Mouse (Mus musculus) cerebellum, adult 2 months (tissue): ENCODE results near the gene Bsdc1.

Experiments used
- CTCF ChIP-seq: fragments of 200-500 bp; IDR thresholded peaks from 2 replicates; pipeline ENCODE4 v1.5.1; 2011; ENCODE audit warnings: low read depth, mild to moderate bottlenecking, control low read depth, low read length, moderate library complexity, borderline replicate concordance; ENCODE audit not compliant: insufficient read depth
- POLR2A ChIP-seq: fragments of 200-500 bp; IDR thresholded peaks from 2 replicates; pipeline ENCODE4 v1.6.1; 2011; ENCODE audit warnings: low read length, control low read depth, borderline replicate concordance; ENCODE audit not compliant: insufficient read depth

- TF ChIP-seq POLR2A (no peak), CTCF (no peak)
Measured at GRCm38 (mm10) chr4:129498941-129499340, 37.6 kb downstream of the Bsdc1 start.
